Mouse (Mus musculus): ENCODE data around the gene Kdsr.

DNA sequence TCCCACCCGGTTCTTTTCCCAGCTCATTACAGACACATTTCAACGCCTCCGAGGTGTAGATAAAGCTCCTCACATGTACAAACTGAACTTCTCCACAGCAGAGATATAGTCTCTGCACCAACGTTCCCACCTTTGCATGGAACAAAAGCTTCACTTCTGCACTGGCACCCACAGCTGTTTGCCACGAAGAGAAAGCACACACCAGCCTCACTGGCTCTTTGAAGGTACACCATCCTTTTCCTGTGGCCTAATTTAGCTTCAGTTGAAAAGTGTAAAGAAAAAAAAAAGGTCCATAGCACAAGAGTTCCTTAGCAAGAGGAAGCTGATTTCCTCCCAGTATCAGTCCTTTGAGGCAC lies 71.4 kb downstream of the Kdsr start:
- TF ChIP-seq POLR2A (IDR thresholded peaks at IDR 0.05; ENCODE audit: insufficient read length, low read depth) = no peak
- no peak for TF ChIP-seq USF1 (IDR thresholded peaks at IDR 0.05; ENCODE audit: low read depth)
- no peak for TF ChIP-seq SRF (IDR thresholded peaks at IDR 0.05; ENCODE audit: control insufficient read depth, insufficient read length, low read depth)
- no peak for TF ChIP-seq E2F4 (IDR thresholded peaks at IDR 0.05; ENCODE audit: insufficient read depth)
- no peak for TF ChIP-seq MYOD1 (IDR thresholded peaks at IDR 0.05; ENCODE audit: control insufficient read depth in 1 of 3, insufficient read length in 2 of 3, low read depth in 2 of 3)
- TF ChIP-seq CEBPB (IDR thresholded peaks at IDR 0.05; ENCODE audit: insufficient read depth, poor library complexity, severe bottlenecking) = no peak
- no peak for TF ChIP-seq REST (IDR thresholded peaks at IDR 0.05; ENCODE audit: insufficient read depth, insufficient read length)
